Mouse (Mus musculus) brain, embryonic 14.5 days (tissue): ENCODE results near the gene Bms1.

Source experiments
- CTCF ChIP-seq: fragments of 200-500 bp; IDR thresholded peaks from 2 replicates; pipeline ENCODE4 v1.5.1; 2012; ENCODE audit warnings: inconsistent platforms, mild to moderate bottlenecking, moderate library complexity, borderline replicate concordance; ENCODE audit not compliant: insufficient read depth, insufficient read length; ENCODE audit errors: extremely low read depth
- POLR2A ChIP-seq: fragments of 200-500 bp; IDR thresholded peaks from 2 replicates; pipeline ENCODE4 v1.6.1; 2012; ENCODE audit warnings: mild to moderate bottlenecking, inconsistent platforms, borderline replicate concordance; ENCODE audit not compliant: poor library complexity, insufficient read depth, insufficient read length, severe bottlenecking; ENCODE audit errors: extremely low read depth

DNA sequence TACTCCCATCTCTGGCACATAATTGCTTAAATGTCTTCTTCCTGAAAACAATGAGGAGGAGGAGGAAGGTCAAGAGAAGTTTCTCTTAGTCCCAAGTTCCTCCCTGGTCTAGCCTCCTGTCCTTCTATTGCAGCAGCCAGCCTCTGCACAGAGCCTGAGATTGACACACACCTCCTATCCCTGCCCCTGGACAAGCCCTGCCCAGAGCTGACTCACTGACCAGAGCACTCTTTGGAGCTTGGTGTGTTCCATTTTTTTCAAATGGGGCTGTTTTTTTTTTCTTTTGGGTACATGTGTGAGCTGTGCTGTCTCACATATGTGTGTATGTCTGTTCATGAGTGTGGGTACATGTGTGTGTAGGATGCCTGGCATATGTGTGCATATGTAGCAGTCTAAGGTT, 53.5 kb downstream of the Bms1 start:
- TF ChIP-seq CTCF (no peak), POLR2A (no peak)
